Mouse (Mus musculus) liver, postnatal 0 days (tissue): ENCODE data around the gene Sap18b.

Source experiments
- CTCF ChIP-seq: sonication (generic); IDR thresholded peaks from 2 replicates; pipeline ENCODE4 v1.5.1; 2016; ENCODE audit warnings: antibody characterized with exemption, low read depth
- EP300 ChIP-seq: IDR thresholded peaks from 2 replicates; pipeline ENCODE4 v1.6.1; 2016; ENCODE audit warnings: antibody characterized with exemption, low read depth, mild to moderate bottlenecking

DNA sequence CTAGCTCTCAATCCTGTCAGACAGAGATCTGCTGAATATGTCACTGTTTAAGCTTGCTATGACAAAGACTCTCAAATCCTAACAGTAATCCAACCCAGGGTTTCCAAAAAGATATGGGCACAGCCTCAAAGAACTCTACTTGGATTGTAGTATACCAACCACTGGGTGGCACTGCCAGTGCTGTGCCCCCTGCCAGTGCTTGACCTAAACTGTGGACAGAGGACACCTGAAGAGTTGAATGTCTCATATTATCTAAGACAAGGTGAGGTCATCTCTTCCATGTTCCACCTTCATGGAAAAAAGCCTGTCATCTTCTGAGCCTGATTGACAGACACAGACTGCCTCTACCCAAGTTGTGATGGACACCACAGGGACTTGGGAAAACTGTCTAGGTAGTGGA is 42.5 kb upstream of the Sap18b start:
- no peak; the same call in 1 of the 2 replicates for TF ChIP-seq CTCF
- TF ChIP-seq EP300: no peak
